Mouse (Mus musculus) kidney, adult 2 months (tissue): ENCODE measurements around the gene Trim62.

Experiments
- CTCF ChIP-seq: fragments of 200-500 bp; conservative IDR thresholded peaks from 2 replicates; pipeline ENCODE4 v1.5.1; 2011; ENCODE audit warnings: low read depth, mild to moderate bottlenecking, control low read depth, low read length, moderate library complexity, mixed read lengths; ENCODE audit not compliant: insufficient read depth, insufficient read length
- POLR2A ChIP-seq: fragments of 200-500 bp; IDR thresholded peaks from one replicate; pipeline ENCODE4 v1.6.1; 2011; ENCODE audit warnings: low read depth, low read length, control low read depth

DNA sequence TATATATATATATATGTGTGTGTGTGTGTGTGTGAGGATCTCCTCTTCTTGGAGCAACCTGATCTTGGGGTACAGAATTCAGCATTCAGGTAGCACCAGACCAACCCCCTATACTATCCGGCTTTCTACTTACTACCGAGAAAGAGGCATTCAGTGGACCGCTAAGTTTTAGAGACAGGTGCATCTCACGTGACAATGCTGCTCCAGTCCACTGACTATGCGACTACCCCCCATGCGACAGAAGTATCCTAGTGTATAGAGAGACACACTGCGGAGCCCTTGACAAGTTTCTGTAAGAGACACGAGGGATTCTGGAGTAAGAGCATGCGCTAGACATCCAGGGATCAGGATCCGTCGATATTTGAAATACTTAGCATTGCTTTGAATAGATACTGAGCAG lies 7.9 kb upstream of the Trim62 start:
- TF ChIP-seq POLR2A (no peak), CTCF (no peak)
